Mouse (Mus musculus) left cerebral cortex, postnatal 36 days (tissue): Measurements from ENCODE around the gene Wfdc9. TPM values are rescaled to one million over a fixed set of nuclear protein-coding genes. Genes with fewer than 3 reads are reported as not detected.
"Not testable (repeated sequence)": the region's sequence is repeated elsewhere in the genome, so short reads cannot be mapped to it uniquely, and the experiment has no call there.

Experiments used
- DNase-seq, 2 experiments: peaks; one replicate each; pipeline ENCODE4 v3.0.0; 2021 to 2022; ENCODE audit warnings: low spot score in 2 of 2, mixed read lengths in 1 of 2
- intact Hi-C: fragments of 180-260 bp; cut with DNase I; formaldehyde crosslinking; loops from one replicate; pipeline ENCODE4 v1.15.1; 2025
- total RNA-seq, 2 experiments: library from RNA; stranded (reverse); gene quantifications; 2 replicates each; pipeline ENCODE4 v1.2.3; 2021

The Wfdc9 gene
- total RNA-seq, 2 experiments from 2014 or later = not detected

GRCm38 (mm10) chr2:164635266-164635665 is 21.1 kb downstream of the Wfdc9 start:
- DNase-seq = no peak
- intact Hi-C loops = no loop called here

- DNase-seq = no peak
- intact Hi-C loops = no loop called here
These were observed 34.6 kb downstream of the Wfdc9 start for GRCm38 (mm10) chr2:164621775-164622174.

GRCm38 (mm10) chr2:164619050-164619449 is 37.3 kb downstream of the Wfdc9 start:
- intact Hi-C loops = no loop called here
- no peak for DNase-seq

- no peak for DNase-seq
- intact Hi-C loops = no loop called here
These were observed 41.0 kb downstream of the Wfdc9 start for GRCm38 (mm10) chr2:164615386-164615785.

- DNase-seq, intact Hi-C loops: not testable (repeated sequence)
These were observed 42.9 kb downstream of the Wfdc9 start, which contains the start of the genes Wfdc6b and Wfdc8 for GRCm38 (mm10) chr2:164613471-164613870. TSS of gene Wfdc6b (plus strand) at chr2:164613522. TSS of gene Wfdc8 (minus strand) at chr2:164613626.

GRCm38 (mm10) chr2:164608781-164609180 is 47.6 kb downstream of the Wfdc9 start:
- no peak for DNase-seq
- intact Hi-C loops = no loop called here

- no peak for DNase-seq
- intact Hi-C loops = no loop called here
These were observed 52.0 kb downstream of the Wfdc9 start for GRCm38 (mm10) chr2:164604411-164604810.

- no peak for DNase-seq
- intact Hi-C loops = no loop called here
These were observed 52.9 kb downstream of the Wfdc9 start for GRCm38 (mm10) chr2:164603482-164603881.

- no peak for DNase-seq
- intact Hi-C loops = no loop called here
These were observed 56.2 kb downstream of the Wfdc9 start for GRCm38 (mm10) chr2:164600179-164600578.

Other genes with a start within 250 kb of the Wfdc9 start
- 10 to 100 TPM; 98.5 TPM for gene Sdc4, start 212.7 kb downstream of the Wfdc9 start, total RNA-seq
- gene Sys1, start 199.6 kb downstream of the Wfdc9 start, total RNA-seq = 10 to 100 TPM; 34.7 to 40.4 TPM
- gene Gm20458, start 195.6 kb downstream of the Wfdc9 start, total RNA-seq = 10 to 100 TPM in 1 of 2 experiments, 1 to 10 TPM in 1; 8.1 to 14.9 TPM
- not detected for gene Trp53tg5, start 182.9 kb downstream of the Wfdc9 start, total RNA-seq
- 100 to 1,000 TPM; 112 to 126 TPM for gene Dbndd2, start 170.5 kb downstream of the Wfdc9 start, total RNA-seq
- 10 to 100 TPM; 88.7 to 98.5 TPM for gene Pigt, start 159.1 kb downstream of the Wfdc9 start, total RNA-seq
- not detected for gene Wfdc2, start 94.2 kb downstream of the Wfdc9 start, total RNA-seq
- gene Spint3, start 83.1 kb downstream of the Wfdc9 start, total RNA-seq = not detected
- gene Wfdc6a, start 71.1 kb downstream of the Wfdc9 start, total RNA-seq = not detected
- not detected for gene Eppin, start 63.0 kb downstream of the Wfdc9 start, total RNA-seq
- not detected for gene Wfdc6b, start 43.1 kb downstream of the Wfdc9 start, total RNA-seq
- gene Wfdc8, start 43.0 kb downstream of the Wfdc9 start, total RNA-seq = not detected
- gene Wfdc16, start 17.8 kb downstream of the Wfdc9 start, total RNA-seq = not detected
- not detected for gene Wfdc10, start 537 bp downstream of the Wfdc9 start, total RNA-seq
- gene Wfdc11, start 17.5 kb upstream of the Wfdc9 start, total RNA-seq = not detected
- gene Wfdc13, start 28.5 kb upstream of the Wfdc9 start, total RNA-seq = not detected
- not detected for gene Spint4, start 41.9 kb upstream of the Wfdc9 start, total RNA-seq
- gene Spint5, start 58.7 kb upstream of the Wfdc9 start, total RNA-seq = not detected
- gene Wfdc3, start 89.3 kb upstream of the Wfdc9 start, total RNA-seq = 1 to 10 TPM; 1.2 to 2.4 TPM
- gene Dnttip1, start 89.4 kb upstream of the Wfdc9 start, total RNA-seq = 10 to 100 TPM; 33.5 to 37.8 TPM
- gene Ube2c, start 113.3 kb upstream of the Wfdc9 start, total RNA-seq = 1 to 10 TPM in 1 of 2 experiments, under 1 TPM in 1; 0.57 to 1.3 TPM
- gene Tnnc2, start 123.4 kb upstream of the Wfdc9 start, total RNA-seq = under 1 TPM in 1 of 2 experiments, not detected in 1; 0.96 TPM
- 10 to 100 TPM; 54.9 to 59.5 TPM for gene Snx21, start 129.2 kb upstream of the Wfdc9 start, total RNA-seq
- 10 to 100 TPM; 25.5 to 27.6 TPM for gene Acot8, start 148.3 kb upstream of the Wfdc9 start, total RNA-seq
- 1 to 10 TPM; 8.2 to 8.3 TPM for gene Zswim3, start 148.5 kb upstream of the Wfdc9 start, total RNA-seq
- gene Zswim1, start 166.1 kb upstream of the Wfdc9 start, total RNA-seq = 10 to 100 TPM; 22.0 to 22.8 TPM
- gene Spata25, start 172.0 kb upstream of the Wfdc9 start, total RNA-seq = 1 to 10 TPM in 1 of 2 experiments, not detected in 1; 1.7 TPM
- 100 to 1,000 TPM; 104 to 105 TPM for gene Ctsa, start 176.3 kb upstream of the Wfdc9 start, total RNA-seq
- gene Neurl2, start 176.9 kb upstream of the Wfdc9 start, total RNA-seq = 1 to 10 TPM; 3.8 to 5.3 TPM
- 10 to 100 TPM; 81.9 to 86.4 TPM for gene Pltp, start 201.1 kb upstream of the Wfdc9 start, total RNA-seq
- gene Pcif1, start 222.7 kb upstream of the Wfdc9 start, total RNA-seq = 10 to 100 TPM; 42.8 to 46.7 TPM